Mouse (Mus musculus) urinary bladder, postnatal 4 days (tissue): ENCODE data around the gene Tex45.

Source experiments
- DNase-seq, 2 experiments: peaks; one replicate each; pipeline ENCODE4 v3.0.0; 2021 to 2022; ENCODE audit warnings: low spot score in 2 of 2

The Tex45 gene

GRCm38 (mm10) chr8:3485192-3485591, 14.5 kb downstream of the Tex45 start:
- no peak for DNase-seq

DNA sequence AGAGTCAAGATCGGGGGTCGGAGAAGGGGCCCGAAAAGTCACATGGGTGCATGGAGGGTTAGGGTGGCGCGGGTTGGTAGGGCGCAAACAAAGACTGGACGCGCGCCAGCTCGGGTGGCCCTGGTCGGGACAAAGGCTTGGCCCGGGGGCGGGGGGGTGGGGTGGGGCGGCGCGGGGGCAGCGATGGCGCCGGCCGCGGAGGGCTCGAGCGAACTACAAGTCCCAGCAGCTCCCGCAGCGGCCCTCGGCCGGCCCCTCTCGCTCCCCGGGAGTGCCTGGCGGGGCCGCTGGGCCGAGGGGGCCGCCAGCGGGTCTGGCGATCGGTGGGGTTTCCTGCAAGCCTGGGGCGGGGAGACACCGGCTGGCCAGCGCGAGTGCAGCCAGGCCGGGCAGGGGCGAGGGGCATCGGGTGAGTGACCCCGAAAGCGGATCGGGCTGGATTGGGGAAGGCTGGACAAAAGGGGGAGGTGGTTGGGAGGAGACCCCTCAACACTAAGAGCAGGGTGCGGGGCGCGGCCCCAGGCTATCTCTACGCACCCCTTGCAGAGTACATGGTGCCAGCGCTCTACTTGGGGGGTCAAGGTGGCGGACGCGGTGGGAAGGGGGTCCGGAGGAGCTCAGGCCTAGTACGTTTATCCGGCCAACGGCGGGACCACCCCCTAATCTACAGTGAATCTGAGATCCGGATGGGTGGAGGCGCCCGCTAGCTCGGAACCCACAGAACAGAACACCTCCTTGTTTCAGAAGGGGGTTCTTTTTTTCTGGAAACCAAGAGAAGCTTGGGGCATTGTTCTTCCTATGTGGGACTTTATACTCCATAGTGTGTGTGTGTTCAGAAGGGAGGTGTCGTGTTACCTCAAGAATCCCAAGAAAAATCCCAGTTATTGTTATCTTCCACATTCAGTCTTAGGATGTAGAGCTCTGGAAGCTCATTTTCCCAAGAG, 22.5 kb downstream of the Tex45 start, which contains the start of gene Zfp358:
Zfp358 (plus strand) TSS at position 238 of the 944 bp plus-strand sequence.
- DNase-seq: peak; percentile 75 to 77

DNA sequence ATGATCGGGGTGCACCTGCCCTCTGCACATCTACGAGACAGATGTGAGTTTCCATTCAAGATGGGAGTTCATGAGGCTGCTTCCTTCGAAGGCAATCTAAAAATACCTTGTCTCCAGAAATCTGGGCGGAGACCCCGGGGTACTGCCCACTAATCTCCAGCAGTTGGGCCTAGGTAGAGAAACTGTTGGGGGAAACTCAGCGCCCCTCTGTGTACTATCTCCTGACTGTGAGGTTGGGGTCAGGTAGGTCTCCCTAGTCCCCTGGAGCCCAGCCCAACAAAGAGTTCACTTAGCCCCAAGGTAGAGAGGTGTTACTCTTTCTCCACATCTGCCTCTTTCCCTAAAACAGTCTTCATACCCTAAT, 23.2 kb downstream of the Tex45 start:
- no peak for DNase-seq

GRCm38 (mm10) chr8:3495578-3496427, 25.1 kb downstream of the Tex45 start:
- no peak for DNase-seq

DNA sequence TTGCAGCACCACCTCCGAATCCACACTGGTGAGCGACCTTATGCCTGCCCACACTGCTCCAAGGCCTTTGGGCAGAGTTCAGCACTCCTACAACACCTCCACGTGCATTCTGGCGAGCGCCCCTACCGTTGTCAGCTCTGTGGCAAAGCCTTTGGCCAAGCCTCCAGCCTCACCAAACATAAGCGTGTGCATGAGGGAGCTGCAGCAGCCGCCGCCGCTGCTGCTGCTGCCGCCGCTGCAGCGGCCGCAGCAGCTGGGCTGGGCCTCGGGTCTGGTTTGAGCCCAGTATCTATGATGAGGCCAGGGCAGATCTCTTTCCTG, 25.7 kb downstream of the Tex45 start:
- no peak for DNase-seq

GRCm38 (mm10) chr8:3498583-3498982, 27.9 kb downstream of the Tex45 start:
- no peak for DNase-seq

DNA sequence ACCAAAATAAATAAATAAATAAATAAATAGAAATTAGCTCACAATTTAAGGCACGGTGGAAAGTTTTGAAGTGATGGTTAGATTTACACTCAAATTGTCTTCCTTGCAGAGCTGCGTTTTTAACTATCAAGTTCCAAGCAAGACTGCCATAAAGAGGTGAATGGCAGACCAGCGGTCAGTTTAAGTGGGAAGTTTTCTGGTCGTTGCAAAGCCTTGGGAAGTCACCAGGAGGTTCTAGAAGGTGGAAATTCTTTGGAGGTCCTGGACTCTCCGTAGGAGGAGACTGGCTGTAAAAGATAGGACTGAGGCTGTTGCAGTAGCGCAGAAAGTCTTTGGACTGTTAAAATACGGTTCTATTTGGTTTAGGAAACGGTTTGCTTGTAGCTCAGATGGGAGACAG, 29.1 kb downstream of the Tex45 start:
- no peak for DNase-seq

DNA sequence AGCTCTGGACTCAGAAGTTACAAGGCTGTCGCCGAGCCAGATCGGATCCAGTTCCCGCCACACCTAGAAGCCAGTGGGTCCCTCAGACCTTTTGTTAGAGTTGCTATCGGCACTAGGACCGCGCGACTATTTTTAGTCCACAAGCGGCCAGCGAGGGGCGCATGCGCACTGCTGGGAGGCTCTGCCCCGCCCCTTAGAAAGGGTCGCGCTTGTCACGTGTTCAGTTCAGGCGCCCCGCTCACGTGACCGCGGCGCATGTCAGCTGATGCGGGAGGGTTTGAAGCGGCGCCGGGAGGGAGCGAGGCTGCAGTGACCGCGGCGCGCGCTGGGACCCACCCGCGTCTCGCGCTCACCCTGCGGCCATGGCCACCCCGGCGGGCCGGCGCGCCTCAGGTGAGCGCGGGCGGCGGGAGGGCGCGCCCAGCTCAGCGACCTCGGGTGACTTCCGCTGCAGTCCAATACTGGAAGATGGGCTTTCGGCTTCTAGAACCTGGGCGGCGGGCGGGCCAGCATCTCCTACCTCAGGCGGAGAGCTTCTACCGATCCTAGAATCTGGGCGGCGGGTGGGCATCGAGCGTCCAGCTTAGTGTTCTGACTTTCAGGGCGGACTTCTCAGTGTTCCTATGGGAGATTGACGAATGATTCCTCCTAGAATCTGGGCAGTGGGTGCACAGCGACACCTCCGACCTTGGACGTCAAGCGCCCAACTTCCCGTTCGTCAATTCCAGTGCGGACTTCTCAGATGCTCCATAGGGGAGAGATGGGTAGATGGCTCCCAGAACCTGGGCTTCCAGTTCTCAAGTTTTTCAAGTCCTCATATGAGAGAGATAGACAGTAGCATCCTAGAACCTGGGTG, 29.8 kb downstream of the Tex45 start, which contains the start of gene Mcoln1:
Mcoln1 (plus strand) TSS at position 223 of the 856 bp plus-strand sequence.
- peak; percentile 96 to 98 for DNase-seq

DNA sequence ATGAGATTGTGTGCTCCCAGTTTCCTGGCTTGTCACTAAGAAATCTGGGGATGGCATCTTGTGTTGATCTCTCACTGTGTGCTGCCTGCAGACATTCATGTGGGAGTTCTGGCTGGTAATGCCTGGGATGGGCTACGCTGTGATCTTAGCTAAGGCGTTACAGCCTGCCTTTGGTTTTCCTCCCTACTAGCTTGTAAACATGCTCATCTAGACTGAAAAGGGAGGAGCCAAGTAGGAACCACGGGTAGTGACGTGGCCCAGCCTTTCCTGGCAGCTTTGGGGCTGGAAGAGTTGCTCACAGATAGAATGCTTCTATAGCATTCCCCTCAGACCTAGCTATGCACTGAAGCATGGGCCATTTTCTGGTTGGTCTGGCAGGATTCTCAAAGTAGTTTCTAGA, 31.6 kb downstream of the Tex45 start:
- DNase-seq: no peak

DNA sequence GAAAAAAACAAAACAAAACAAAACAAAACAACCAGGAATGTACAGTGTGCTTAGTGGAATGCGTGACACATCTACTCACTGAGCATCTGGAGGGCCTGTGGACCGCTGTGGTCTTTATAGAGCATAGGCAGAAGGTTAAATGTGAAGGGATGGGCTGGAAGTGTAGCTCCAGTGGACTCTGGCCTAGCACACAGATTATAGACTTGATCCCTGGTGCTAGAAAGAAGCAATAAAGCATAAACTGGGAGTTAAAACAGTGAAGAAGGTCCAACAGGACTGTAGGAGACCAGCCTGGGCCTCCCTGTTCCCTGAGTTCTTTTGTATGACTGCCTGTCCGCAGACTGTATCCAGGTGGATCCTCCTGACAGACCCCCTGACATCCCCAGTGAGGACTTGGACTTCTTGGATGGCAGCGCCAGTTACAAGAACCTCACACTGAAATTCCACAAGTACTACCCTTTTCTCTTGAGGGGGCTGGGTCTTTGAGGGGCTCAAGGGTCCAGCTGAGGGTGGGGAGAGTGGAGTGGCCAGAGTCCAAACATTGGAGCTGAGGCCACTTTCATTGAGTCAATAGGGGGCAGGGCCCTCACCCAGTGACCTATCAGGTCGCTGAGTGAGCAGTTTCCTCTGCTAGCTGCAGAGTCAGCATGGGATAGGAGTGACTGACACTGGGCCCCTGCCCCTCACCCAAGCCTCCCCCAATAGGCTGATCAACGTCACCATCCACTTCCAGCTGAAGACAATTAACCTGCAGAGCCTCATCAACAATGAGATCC, 37.5 kb downstream of the Tex45 start:
- DNase-seq: no peak

GRCm38 (mm10) chr8:3514681-3515247, 44.1 kb downstream of the Tex45 start:
- no peak for DNase-seq

DNA sequence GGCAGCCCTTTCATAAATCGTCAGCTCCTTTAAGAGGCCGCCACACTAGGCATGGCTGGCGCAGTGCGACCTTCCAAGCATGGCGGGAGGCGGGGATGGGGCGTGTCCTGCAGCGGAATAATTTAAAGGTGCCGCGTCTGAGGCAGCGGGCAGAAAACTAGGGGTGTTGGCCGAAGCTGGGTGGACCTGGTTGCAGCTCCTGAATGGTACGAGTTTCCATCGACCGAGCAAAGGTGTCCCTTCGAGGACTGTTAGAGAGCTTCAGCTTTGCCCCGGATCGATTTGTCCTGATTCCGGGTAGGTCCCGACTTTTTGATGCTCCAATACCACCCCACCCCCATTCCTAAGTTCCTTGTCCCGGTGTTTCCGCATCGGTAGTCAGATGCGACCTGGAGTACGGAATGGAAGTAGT, 44.6 kb downstream of the Tex45 start, which contains the start of gene Pnpla6:
Pnpla6 (plus strand) TSS at position 125 of the 412 bp plus-strand sequence.
- DNase-seq: peak; percentile 78 to 89

DNA sequence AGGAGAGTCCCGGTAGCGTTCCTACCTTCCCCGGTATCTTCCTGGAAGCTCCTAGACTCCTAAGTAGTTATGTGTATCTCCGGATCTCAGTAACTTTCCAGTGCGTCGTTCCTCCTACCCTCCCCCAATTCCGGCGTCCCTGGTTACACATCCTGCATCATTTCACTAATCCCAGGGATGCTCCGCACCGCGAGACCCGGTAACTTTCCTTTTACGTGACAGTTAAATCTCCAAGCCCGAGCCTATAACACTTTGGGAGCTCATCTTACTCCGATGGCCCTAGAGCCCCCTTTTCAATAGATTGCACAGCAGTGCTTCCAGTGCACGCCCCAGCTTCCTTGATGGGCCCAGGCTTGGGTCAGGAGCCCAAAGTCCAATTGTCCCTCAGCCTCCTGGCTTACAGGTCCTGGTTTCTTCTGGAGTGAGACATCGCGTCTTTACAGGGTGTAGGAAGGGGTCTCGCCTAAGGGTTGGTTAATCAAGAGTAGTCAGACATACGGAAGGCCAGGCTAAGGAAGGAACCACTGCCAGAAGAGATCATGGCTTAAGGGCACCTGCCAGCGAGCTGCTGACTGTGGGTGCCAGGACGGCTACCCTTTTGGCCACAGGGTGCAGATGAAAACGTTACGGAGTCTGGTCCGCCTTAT, 45.2 kb downstream of the Tex45 start:
- no peak for DNase-seq

DNA sequence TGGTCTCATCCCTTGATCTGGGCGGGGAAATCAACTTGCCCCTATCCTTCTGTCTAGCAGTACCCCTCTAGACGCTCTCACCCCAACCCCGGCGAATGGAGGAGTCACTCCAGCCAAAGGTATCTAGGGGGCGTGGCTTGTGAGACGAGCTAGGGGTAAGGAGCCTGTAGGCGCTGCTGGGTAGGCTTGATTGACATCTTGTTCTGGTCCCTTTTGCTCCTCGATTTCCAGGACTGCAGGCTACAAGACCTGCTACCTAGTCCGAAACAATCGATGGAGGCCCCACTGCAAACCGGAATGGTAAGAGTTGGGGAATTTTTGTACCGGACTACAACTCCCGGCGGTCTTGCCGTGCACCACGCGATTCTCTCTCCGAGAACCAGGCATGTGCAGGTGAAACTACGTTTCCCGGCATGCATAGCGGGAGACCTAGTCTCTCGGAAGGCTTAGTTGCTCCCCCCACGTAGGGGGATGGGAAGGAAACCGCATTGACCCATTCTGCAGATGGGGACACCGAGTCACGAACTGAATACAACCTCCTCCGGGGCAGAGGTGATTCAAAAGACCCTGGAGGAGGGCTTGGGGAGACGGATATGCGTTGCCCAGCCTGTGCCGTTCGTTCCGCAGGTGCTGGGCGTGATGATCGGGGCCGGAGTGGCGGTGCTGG, 45.9 kb downstream of the Tex45 start:
- peak; percentile 85 to 90 for DNase-seq

GRCm38 (mm10) chr8:3517117-3517495, 46.4 kb downstream of the Tex45 start:
- no peak for DNase-seq

- no peak for DNase-seq
Measured at GRCm38 (mm10) chr8:3522007-3522697, 51.5 kb downstream of the Tex45 start.

DNA sequence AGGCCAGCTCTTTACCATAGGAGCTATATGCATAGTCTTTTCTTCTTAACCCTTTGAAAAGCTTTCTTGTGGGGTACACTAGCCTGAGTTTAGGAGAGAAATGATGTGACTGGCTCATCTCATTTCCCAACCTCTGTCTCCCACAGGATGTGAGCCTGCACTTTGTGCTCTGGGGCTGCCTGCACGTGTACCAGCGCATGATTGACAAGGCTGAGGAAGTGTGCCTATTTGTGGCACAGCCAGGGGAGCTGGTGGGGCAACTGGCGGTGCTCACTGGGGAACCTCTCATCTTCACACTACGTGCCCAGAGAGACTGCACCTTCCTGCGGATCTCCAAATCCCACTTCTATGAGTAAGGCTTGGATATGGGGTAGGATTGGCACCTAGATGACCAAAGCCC, 60.2 kb downstream of the Tex45 start:
- no peak for DNase-seq

- DNase-seq: no peak
Measured at GRCm38 (mm10) chr8:3531936-3532335, 61.3 kb downstream of the Tex45 start.
